Mouse (Mus musculus) neural tube, embryonic 11.5 days (tissue): Measurements from ENCODE around the gene Nfib. TPM values are rescaled to one million over a fixed set of nuclear protein-coding genes. Genes with fewer than 3 reads are reported as not detected.

Experiments
- ATAC-seq: fragments of 200-750 bp; cut with Nextera tagmentation; 2 replicates; pipeline ENCODE4 v1.8.0; 2017; ENCODE audit warnings: moderate number of reproducible peaks, mild to moderate bottlenecking, moderate TSS enrichment, moderate library complexity; ENCODE audit not compliant: insufficient read depth, low FRiP score, low TSS enrichment
- DNase-seq: peaks from one replicate; pipeline ENCODE4 v3.0.0-alpha.2; 2015; ENCODE audit warnings: low spot score
- H3K27ac ChIP-seq: fragments of 300-500 bp; sonication (generic); 2 replicates; pipeline ENCODE4 v1.5.1; 2014; ENCODE audit warnings: low read depth, mild to moderate bottlenecking, low read length
- H3K27me3 ChIP-seq: fragments of 300-500 bp; sonication (generic); 2 replicates; pipeline ENCODE4 v1.6.1; 2014; ENCODE audit warnings: mild to moderate bottlenecking, low read length, mixed read lengths; ENCODE audit not compliant: control insufficient read depth, insufficient read depth
- H3K36me3 ChIP-seq: fragments of 300-500 bp; sonication (generic); 2 replicates; pipeline ENCODE4 v1.6.1; 2014; ENCODE audit warnings: mild to moderate bottlenecking, low read length, moderate library complexity, mixed read lengths; ENCODE audit not compliant: control insufficient read depth, insufficient read depth
- H3K4me1 ChIP-seq: fragments of 300-500 bp; sonication (generic); 2 replicates; pipeline ENCODE4 v1.6.1; 2014; ENCODE audit warnings: low read length, mixed read lengths; ENCODE audit not compliant: control insufficient read depth, insufficient read depth
- H3K4me2 ChIP-seq: fragments of 300-500 bp; sonication (generic); 2 replicates; pipeline ENCODE4 v1.6.1; 2014; ENCODE audit warnings: low read depth, mild to moderate bottlenecking, moderate library complexity
- H3K4me3 ChIP-seq: fragments of 300-500 bp; sonication (generic); 2 replicates; pipeline ENCODE4 v1.5.1; 2014; ENCODE audit warnings: low read depth, low read length
- H3K9ac ChIP-seq: fragments of 300-500 bp; sonication (generic); 2 replicates; pipeline ENCODE4 v1.6.1; 2014; ENCODE audit warnings: mild to moderate bottlenecking, low read length
- H3K9me3 ChIP-seq: fragments of 300-500 bp; sonication (generic); 2 replicates; pipeline ENCODE4 v1.6.1; 2016; ENCODE audit warnings: low read length; ENCODE audit not compliant: control insufficient read depth
- WGBS: fragments of 180-500 bp; shearing (Covaris S2); extraction: QIAGEN DNeasy Blood & Tissue Kit; methylation state at CpG from one replicate; pipeline ENCODE4 v1.1.7; 2014; 5-methylcytosine and 5-hydroxymethylcytosine counted together
- polyA plus RNA-seq: library from polyadenylated mRNA; unstranded; fragments of >200 nt; fragmentation: Nextera tagmentation; extraction: Ambion mirVana; gene quantifications from 2 replicates; pipeline ENCODE4 v1.2.1, GENCODE M21; 2014

The Nfib gene
- polyA plus RNA-seq, 1 experiment from 2014 or later, result 29.1 TPM

DNA sequence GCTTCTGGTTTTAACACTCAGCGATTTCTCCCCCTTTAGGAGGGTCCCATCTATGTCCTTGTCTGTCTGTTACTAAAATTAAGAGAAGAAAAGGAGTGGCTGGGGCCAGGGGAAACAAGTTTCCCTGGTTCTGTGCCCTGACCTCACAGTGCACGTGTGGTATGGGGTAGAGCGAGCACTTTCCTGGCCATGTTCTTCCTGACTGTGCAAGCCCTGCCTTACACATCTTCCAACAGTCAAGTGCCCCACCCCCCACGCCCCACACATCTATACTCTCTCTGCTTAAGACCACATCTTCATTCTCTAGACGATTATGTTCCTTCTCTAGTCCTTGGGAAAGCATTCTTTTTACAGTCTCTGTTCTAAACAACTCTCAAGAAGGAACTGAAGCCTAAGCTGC, 173.6 kb downstream of the Nfib start:
- H3K4me1 ChIP-seq, result peaks cover 9% of the 10 kb centered on the region; the same call in 1 of the 2 replicates
- H3K36me3 ChIP-seq, result no peaks in the 10 kb centered on the region
- H3K4me2 ChIP-seq, result 0 out of 2 replicates have a peak overlapping the region, but pooled peaks have one; percentile 9
- peaks cover 24% of the 10 kb centered on the region for H3K27me3 ChIP-seq
- peak overlapping the region; percentile 68 for H3K27ac ChIP-seq
- 50% methylated on average over 5 of the region's 5 CpGs for WGBS
- no peak for DNase-seq
- ATAC-seq, result no peak
- H3K4me3 ChIP-seq, result no peak overlapping the region
- H3K9me3 ChIP-seq, result no peaks in the 10 kb centered on the region
- H3K9ac ChIP-seq, result peak overlapping the region; percentile 35; the same call in 1 of the 2 replicates

DNA sequence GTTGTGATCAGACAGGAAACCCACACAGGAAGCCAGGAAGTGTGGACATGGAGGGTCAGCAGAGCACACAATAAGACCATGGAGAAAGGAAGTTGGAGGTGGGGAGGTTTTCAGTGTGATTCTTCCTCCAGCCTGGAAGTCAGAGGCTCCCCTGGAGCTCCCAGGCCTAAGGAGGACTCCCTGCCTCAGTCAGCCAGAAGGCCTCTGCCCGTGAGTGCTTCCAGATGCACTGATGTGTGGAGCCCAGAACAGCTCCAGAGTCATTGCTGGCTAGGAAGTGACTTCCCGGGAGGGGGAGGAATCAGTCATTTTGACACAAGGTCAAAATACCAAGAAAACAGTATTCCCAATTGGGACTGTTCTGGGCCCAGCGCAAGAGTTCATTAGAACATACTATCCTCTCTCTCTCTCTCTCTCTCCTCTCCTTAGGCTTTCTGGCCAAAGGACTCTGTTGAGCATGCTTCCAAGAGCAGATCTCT, 174.6 kb downstream of the Nfib start:
- no peak for DNase-seq
- no peak overlapping the region for H3K9ac ChIP-seq
- H3K36me3 ChIP-seq, result no peaks in the 10 kb centered on the region
- no peak overlapping the region for H3K4me2 ChIP-seq
- no peaks in the 10 kb centered on the region for H3K9me3 ChIP-seq
- H3K4me1 ChIP-seq, result peaks cover 6% of the 10 kb centered on the region; the same call in 1 of the 2 replicates
- ATAC-seq, result no peak
- H3K27me3 ChIP-seq, result peaks cover 14% of the 10 kb centered on the region
- no peak overlapping the region for H3K27ac ChIP-seq
- H3K4me3 ChIP-seq, result no peak overlapping the region
- 51% methylated on average over 3 of the region's 3 CpGs for WGBS

DNA sequence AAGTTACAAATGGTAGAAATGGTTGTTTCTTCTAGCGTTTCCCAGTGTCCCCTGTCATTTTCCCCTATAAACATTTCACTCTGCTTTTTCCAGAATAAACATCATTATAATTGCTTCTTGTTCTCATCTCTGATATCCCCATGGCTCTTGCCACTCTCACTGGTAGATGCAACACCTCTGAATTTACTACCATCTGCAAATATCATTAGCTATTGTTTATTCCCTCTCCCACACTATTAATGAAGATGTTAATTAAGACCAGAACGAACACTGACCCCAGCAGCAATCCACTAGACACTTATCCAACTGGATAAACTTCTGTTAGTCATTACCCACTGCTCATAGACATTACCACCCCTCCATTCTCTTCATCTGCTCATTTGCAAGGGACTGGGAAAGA, 176.6 kb downstream of the Nfib start:
- Histone ChIP-seq H3K36me3 (no peaks in the 10 kb centered on the region), H3K27ac (no peak overlapping the region), H3K4me2 (no peak overlapping the region), H3K9ac (no peak overlapping the region), H3K4me1 (0 out of 2 replicates have a peak, but pooled peaks cover 6% of the 10 kb centered on the region), H3K9me3 (no peaks in the 10 kb centered on the region), H3K27me3 (no peaks in the 10 kb centered on the region), H3K4me3 (no peak overlapping the region)
- 69% methylated on average over 2 of the region's 2 CpGs for WGBS
- DNase-seq (no peak), ATAC-seq (no peak)

DNA sequence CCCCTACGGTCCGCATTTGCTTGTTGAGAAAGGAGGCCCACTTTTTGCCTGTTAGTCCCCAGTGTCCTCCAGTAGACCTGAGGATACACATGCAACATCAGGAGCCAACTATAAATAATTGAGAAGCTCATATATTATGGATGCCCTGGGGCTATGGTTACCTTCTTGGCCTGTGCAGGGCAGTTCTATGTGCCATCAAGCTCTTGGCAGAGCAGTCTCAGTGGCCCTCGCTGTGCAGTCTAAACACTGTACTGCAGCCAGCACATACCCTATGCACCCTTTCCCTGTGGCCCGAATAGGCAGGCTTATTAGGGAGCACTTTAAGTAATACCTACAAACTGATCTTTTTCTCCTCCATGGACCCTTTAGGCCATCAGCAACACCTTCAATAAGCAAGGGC, 185.6 kb downstream of the Nfib start:
- H3K4me3 ChIP-seq, result no peak overlapping the region
- no peaks in the 10 kb centered on the region for H3K27me3 ChIP-seq
- 88% methylated on average over 4 of the region's 4 CpGs for WGBS
- ATAC-seq (no peak), DNase-seq (no peak)
- H3K9me3 ChIP-seq, result no peaks in the 10 kb centered on the region
- no peak overlapping the region for H3K4me2 ChIP-seq
- H3K9ac ChIP-seq, result no peak overlapping the region
- no peaks in the 10 kb centered on the region for H3K4me1 ChIP-seq
- H3K27ac ChIP-seq, result no peak overlapping the region
- no peaks in the 10 kb centered on the region for H3K36me3 ChIP-seq

DNA sequence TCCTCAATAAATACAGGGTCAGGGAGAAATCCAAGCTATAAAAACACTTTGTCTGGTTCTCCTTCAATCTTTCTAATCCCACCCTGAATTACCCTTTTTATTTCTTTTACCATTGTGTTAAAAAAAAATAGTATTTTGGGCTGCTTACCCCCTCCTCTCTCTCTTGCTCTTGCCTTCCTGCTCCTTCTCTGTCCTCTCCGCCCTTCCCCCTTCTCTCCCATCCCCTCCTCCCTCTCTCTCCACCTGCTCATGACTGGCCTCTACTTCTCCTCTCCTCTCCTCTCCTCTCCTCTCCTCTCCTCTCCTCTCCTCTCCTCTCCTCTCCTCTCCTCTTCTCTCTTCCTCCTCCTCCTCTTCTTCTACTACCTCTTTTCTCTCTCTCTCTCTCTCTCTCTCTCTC, 187.4 kb downstream of the Nfib start:
- DNase-seq (no peak), ATAC-seq (no peak)
- no peaks in the 10 kb centered on the region for H3K36me3 ChIP-seq
- no peak overlapping the region for H3K4me3 ChIP-seq
- H3K9me3 ChIP-seq, result no peaks in the 10 kb centered on the region
- no peak overlapping the region for H3K27ac ChIP-seq
- H3K4me1 ChIP-seq, result no peaks in the 10 kb centered on the region
- no peak overlapping the region for H3K4me2 ChIP-seq
- WGBS, result 88% methylated on average over 1 of the region's 1 CpGs
- no peak overlapping the region for H3K9ac ChIP-seq
- H3K27me3 ChIP-seq, result no peaks in the 10 kb centered on the region

DNA sequence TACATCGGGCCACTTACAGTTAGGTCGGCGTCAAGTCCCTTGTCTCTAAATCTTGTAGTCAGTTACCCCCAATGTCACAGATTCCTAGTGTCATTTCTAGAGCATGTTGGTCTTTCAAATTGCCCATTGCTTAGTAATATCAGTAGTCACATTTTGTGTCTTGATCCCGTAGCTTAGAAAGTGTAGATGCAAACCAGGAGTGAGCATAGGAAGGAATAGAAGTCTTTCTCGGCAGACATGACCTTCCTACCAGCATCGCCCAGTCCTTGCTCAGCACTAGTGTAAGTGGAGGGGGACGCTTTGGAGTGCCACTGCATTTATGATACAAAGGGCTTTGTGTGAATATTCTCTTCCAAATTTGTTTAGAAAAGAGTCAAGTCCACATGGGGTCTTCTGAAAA, 188.2 kb downstream of the Nfib start:
- Histone ChIP-seq H3K27me3 (no peaks in the 10 kb centered on the region), H3K9ac (no peak overlapping the region), H3K36me3 (no peaks in the 10 kb centered on the region), H3K27ac (no peak overlapping the region), H3K9me3 (no peaks in the 10 kb centered on the region), H3K4me1 (peaks cover 5% of the 10 kb centered on the region; the same call in 1 of the 2 replicates), H3K4me2 (no peak overlapping the region), H3K4me3 (no peak overlapping the region)
- WGBS, result 80% methylated on average over 7 of the region's 7 CpGs
- DNase-seq (no peak), ATAC-seq (no peak)

DNA sequence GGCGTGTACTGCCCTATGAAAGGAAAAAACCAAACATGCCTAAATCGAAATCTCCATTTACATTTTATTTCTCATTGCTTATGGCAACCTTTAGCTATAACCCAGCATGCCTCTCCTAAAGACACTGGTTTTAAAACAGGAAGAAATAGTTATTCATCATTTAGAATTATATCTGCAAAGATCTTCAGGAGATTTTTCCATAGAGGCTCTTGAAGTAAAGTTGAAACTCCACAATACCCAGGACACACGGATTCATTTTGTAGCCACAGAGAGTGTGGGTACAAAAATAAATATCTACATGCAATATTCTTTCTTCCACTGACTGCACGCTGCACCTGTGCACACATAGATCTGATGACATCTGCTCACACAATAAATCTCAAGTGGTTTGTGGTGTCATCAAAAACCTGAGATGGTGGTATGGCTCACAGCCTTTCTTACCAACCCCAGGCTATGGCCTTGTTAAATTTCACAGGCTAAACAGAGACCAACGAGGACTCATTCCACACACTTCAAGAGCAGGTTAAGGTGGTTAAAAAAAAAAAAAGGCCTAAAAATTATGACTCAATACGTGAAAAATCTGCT, 189.2 kb downstream of the Nfib start:
- Histone ChIP-seq H3K9me3 (no peaks in the 10 kb centered on the region), H3K27me3 (no peaks in the 10 kb centered on the region), H3K4me1 (peaks cover 11% of the 10 kb centered on the region), H3K4me3 (no peak overlapping the region), H3K4me2 (no peak overlapping the region), H3K36me3 (no peaks in the 10 kb centered on the region), H3K27ac (no peak overlapping the region), H3K9ac (no peak overlapping the region)
- 80% methylated on average over 6 of the region's 6 CpGs for whole genome bisulfite sequencing
- ATAC-seq (no peak), DNase-seq (no peak)

DNA sequence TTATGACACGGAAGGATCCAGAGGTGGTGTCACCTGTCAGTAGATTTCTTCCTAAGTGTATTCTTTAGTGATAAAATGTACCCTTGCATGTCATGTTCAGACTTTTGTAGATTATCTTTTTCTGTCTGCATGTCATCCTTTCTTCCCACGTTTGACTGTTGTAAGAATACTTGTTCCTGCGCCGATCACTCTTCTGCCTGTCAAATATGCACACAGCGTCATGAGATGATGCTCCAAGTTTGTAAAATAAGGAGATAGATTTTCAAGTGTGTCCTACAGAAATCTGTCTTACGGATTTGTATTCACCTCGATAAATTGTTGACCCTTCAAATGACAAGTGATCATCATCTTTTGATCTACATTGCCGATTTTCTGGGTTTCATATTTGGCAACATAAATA, 190.6 kb downstream of the Nfib start:
- ATAC-seq (no peak), DNase-seq (no peak)
- Histone ChIP-seq H3K27me3 (no peaks in the 10 kb centered on the region), H3K27ac (no peak overlapping the region), H3K4me3 (no peak overlapping the region), H3K9me3 (no peaks in the 10 kb centered on the region), H3K4me1 (peaks cover 23% of the 10 kb centered on the region), H3K4me2 (no peak overlapping the region), H3K9ac (no peak overlapping the region), H3K36me3 (no peaks in the 10 kb centered on the region)
- 90% methylated on average over 8 of the region's 8 CpGs for WGBS

DNA sequence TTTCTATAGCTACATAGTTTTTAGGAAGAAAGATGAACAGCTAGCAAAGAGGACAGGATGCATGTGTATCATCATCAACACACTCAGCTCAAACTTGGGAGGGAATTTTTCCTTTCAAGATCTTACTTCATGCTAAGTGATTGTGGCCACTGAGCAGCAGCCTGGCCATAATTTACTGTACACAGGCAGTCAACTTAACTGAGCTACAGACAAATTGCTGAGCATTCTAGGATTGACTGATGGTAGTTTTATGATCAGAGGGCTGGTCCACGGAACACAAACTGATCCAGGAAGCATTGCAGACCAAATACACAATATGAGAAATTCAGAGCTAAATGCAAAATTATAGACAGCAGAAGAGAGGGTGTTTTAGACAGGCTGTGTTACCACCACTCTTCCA, 191.2 kb downstream of the Nfib start:
- 44% methylated on average over 1 of the region's 1 CpGs for WGBS

More for the DNA sequence above, 191.2 kb downstream of the Nfib start:
- DNase-seq, result no peak
- Histone ChIP-seq H3K4me2 (no peak overlapping the region), H3K4me3 (no peak overlapping the region), H3K27me3 (no peaks in the 10 kb centered on the region), H3K9me3 (no peaks in the 10 kb centered on the region), H3K27ac (no peak overlapping the region), H3K4me1 (peaks cover 27% of the 10 kb centered on the region), H3K9ac (no peak overlapping the region), H3K36me3 (no peaks in the 10 kb centered on the region)
- ATAC-seq, result no peak
